In genomic region chr1:133825543-133825942, GRCm38 (mm10) we compare ENCODE assay signal across 8 mouse cellular contexts. TPM values are rescaled to one million over a fixed set of nuclear protein-coding genes. Genes with fewer than 3 reads are reported as not detected.
DNase-seq lines count a peak whose midpoint lies in the region; ATAC-seq lines count a peak whose summit lies in the region.

No protein-coding gene starts in this region.

- peak; percentile 64 for ATAC-seq in embryonic facial prominence, embryonic 11.5 days (replicated peaks; ENCODE audit: insufficient number of reproducible peaks, low FRiP score, low TSS enrichment, low read depth)
- ATAC-seq in limb, embryonic 13.5 days (ENCODE audit: low FRiP score, low read depth), result peak; percentile 36; the same call in 1 of the 2 replicates
- ATAC-seq in neural tube, embryonic 15.5 days (ENCODE audit: low FRiP score), result peak; percentile 57; the same call in 1 of the 2 replicates

- H3K4me1 ChIP-seq in embryonic facial prominence, embryonic 11.5 days (ENCODE audit: control insufficient read depth, insufficient read depth, low read length), result no peaks in the 10 kb centered on the region; the same call in 1 of the 2 replicates
- peaks cover 18% of the 10 kb centered on the region for H3K4me1 ChIP-seq in limb, embryonic 13.5 days
- peaks cover 27% of the 10 kb centered on the region for H3K4me1 ChIP-seq in neural tube, embryonic 15.5 days

- peak; percentile 39 to 46 for DNase-seq in adrenal gland, adult (ENCODE audit: inconsistent age in 2 of 2, low spot score in 1 of 2)
- no peak for DNase-seq in adrenal gland, adult 18-20 months (ENCODE audit: low spot score in 2 of 2)
- peak; percentile 91 for DNase-seq in A20 (ENCODE audit: low read depth, low spot score)
- peak; percentile 43 for DNase-seq in embryonic facial prominence, embryonic 11.5 days (ENCODE audit: low spot score)
- DNase-seq in right cerebral cortex, postnatal 25 days, result no peak
- no peak for DNase-seq in thymus, postnatal 14 days

- H3K36me3 ChIP-seq in embryonic facial prominence, embryonic 11.5 days (replicated peaks; ENCODE audit: control insufficient read depth, insufficient read depth, low read depth, low read length), result no peaks in the 10 kb centered on the region
- no peaks in the 10 kb centered on the region for H3K36me3 ChIP-seq in limb, embryonic 13.5 days
- no peaks in the 10 kb centered on the region for H3K36me3 ChIP-seq in neural tube, embryonic 15.5 days

- no peaks in the 10 kb centered on the region for H3K27me3 ChIP-seq in embryonic facial prominence, embryonic 11.5 days (ENCODE audit: control insufficient read depth, insufficient read depth, low read length)
- H3K27me3 ChIP-seq in limb, embryonic 13.5 days, result no peaks in the 10 kb centered on the region
- H3K27me3 ChIP-seq in neural tube, embryonic 15.5 days (replicated peaks), result no peaks in the 10 kb centered on the region

- no peak overlapping the region for H3K4me3 ChIP-seq in embryonic facial prominence, embryonic 11.5 days (ENCODE audit: low read depth, low read length)
- H3K4me3 ChIP-seq in limb, embryonic 13.5 days, result no peak overlapping the region
- H3K4me3 ChIP-seq in neural tube, embryonic 15.5 days (replicated peaks), result no peak overlapping the region

- H3K9ac ChIP-seq in embryonic facial prominence, embryonic 11.5 days (replicated peaks; ENCODE audit: low read length), result no peak overlapping the region
- no peak overlapping the region for H3K9ac ChIP-seq in limb, embryonic 13.5 days
- H3K9ac ChIP-seq in neural tube, embryonic 15.5 days (replicated peaks), result no peak overlapping the region

- WGBS in embryonic facial prominence, embryonic 11.5 days, result 10% methylated on average over 8 of the region's 8 CpGs
- 35% methylated on average over 8 of the region's 8 CpGs for WGBS in limb, embryonic 13.5 days
- WGBS in neural tube, embryonic 15.5 days, result 8% methylated on average over 8 of the region's 8 CpGs

- peak overlapping the region; percentile 52; the same call in 1 of the 2 replicates for H3K27ac ChIP-seq in embryonic facial prominence, embryonic 11.5 days (replicated peaks; ENCODE audit: low read depth, low read length)
- no peak overlapping the region for H3K27ac ChIP-seq in limb, embryonic 13.5 days
- H3K27ac ChIP-seq in neural tube, embryonic 15.5 days (replicated peaks), result peak overlapping the region; percentile 43; the same call in 1 of the 2 replicates

- no peak overlapping the region for H3K4me2 ChIP-seq in embryonic facial prominence, embryonic 11.5 days (ENCODE audit: low read depth, low read length)
- H3K4me2 ChIP-seq in limb, embryonic 13.5 days (replicated peaks), result no peak overlapping the region
- H3K4me2 ChIP-seq in neural tube, embryonic 15.5 days, result no peak overlapping the region

- H3K9me3 ChIP-seq in embryonic facial prominence, embryonic 11.5 days (replicated peaks; ENCODE audit: control insufficient read depth, low read length), result no peaks in the 10 kb centered on the region
- no peaks in the 10 kb centered on the region for H3K9me3 ChIP-seq in limb, embryonic 13.5 days
- H3K9me3 ChIP-seq in neural tube, embryonic 15.5 days (replicated peaks), result no peaks in the 10 kb centered on the region

RNA-seq across cellular contexts. Expression of gene Atp2b4, which starts 24.7 kb away (rescaled TPM):
- 10 to 100 TPM; 25.1 to 41.5 TPM for total RNA-seq in adrenal gland, adult 18-20 months (2021)
- 9.6 and 9.9 TPM in 2 replicates for polyA plus RNA-seq in embryonic facial prominence, embryonic 11.5 days (2014; fragmentation: Nextera tagmentation; extraction: Ambion mirVana)
- polyA plus RNA-seq in limb, embryonic 13.5 days (2015; fragmentation: Nextera tagmentation; extraction: Ambion mirVana), result 11.7 and 15.3 TPM in 2 replicates
- 13.6 and 17.1 TPM in 2 replicates for polyA plus RNA-seq in neural tube, embryonic 15.5 days (2015; fragmentation: Nextera tagmentation; extraction: Ambion mirVana)

Comparison
In these comparisons a context has a peak if more than half of its experiments do, and no peak if none do; other contexts are left out.
1. DNase-seq: peak in adrenal gland, adult (2 of 2), A20 (single experiment) and embryonic facial prominence, embryonic 11.5 days (single experiment); none in adrenal gland, adult 18-20 months (0 of 2), right cerebral cortex, postnatal 25 days (single experiment) and thymus, postnatal 14 days (single experiment).
2. Peak in every context shown above with its lines, with median percentiles within 50 percentile points of each other: ATAC-seq.